Mouse (Mus musculus) midbrain, embryonic 14.5 days (tissue): ENCODE data around the gene Xpo5. TPM values are rescaled to one million over a fixed set of nuclear protein-coding genes. Genes with fewer than 3 reads are reported as not detected.

Source experiments
- ATAC-seq: fragments of 200-750 bp; cut with Nextera tagmentation; 2 replicates; pipeline ENCODE4 v1.8.0; 2017; ENCODE audit warnings: moderate number of reproducible peaks, moderate library complexity; ENCODE audit not compliant: low FRiP score, low TSS enrichment
- DNase-seq: peaks from one replicate; pipeline ENCODE4 v3.0.0-alpha.2; 2015
- H3K27ac ChIP-seq: fragments of 300-500 bp; sonication (generic); replicated peaks from 2 replicates; pipeline ENCODE4 v1.5.1; 2014; ENCODE audit warnings: mild to moderate bottlenecking, low read depth, low read length, moderate library complexity
- H3K27me3 ChIP-seq: fragments of 300-500 bp; sonication (generic); 2 replicates; pipeline ENCODE4 v1.6.1; 2014; ENCODE audit warnings: low read length, control low read depth, mixed read lengths; ENCODE audit not compliant: control insufficient read depth, insufficient read depth
- H3K36me3 ChIP-seq: fragments of 300-500 bp; sonication (generic); 2 replicates; pipeline ENCODE4 v1.6.1; 2014; ENCODE audit warnings: low read length, control low read depth; ENCODE audit not compliant: control insufficient read depth, insufficient read depth
- H3K4me1 ChIP-seq: fragments of 300-500 bp; sonication (generic); 2 replicates; pipeline ENCODE4 v1.6.1; 2014; ENCODE audit warnings: mild to moderate bottlenecking, antibody characterized with exemption, low read length, control low read depth; ENCODE audit not compliant: control insufficient read depth, insufficient read depth
- H3K4me2 ChIP-seq: fragments of 300-500 bp; sonication (generic); 2 replicates; pipeline ENCODE4 v1.6.1; 2014; ENCODE audit warnings: mild to moderate bottlenecking, low read length, moderate library complexity
- H3K4me3 ChIP-seq: fragments of 300-500 bp; sonication (generic); replicated peaks from 2 replicates; pipeline ENCODE4 v1.5.1; 2014; ENCODE audit warnings: low read depth, low read length
- H3K9ac ChIP-seq: fragments of 300-500 bp; sonication (generic); replicated peaks from 2 replicates; pipeline ENCODE4 v1.6.1; 2014; ENCODE audit warnings: mild to moderate bottlenecking, low read length, moderate library complexity
- H3K9me3 ChIP-seq: fragments of 300-500 bp; sonication (generic); 2 replicates; pipeline ENCODE4 v1.6.1; 2016; ENCODE audit warnings: low read length, control low read depth, mixed read lengths; ENCODE audit not compliant: control insufficient read depth
- WGBS: fragments of 180-500 bp; shearing (Covaris S2); extraction: QIAGEN DNeasy Blood & Tissue Kit; methylation state at CpG from one replicate; pipeline ENCODE4 v1.1.7; 2014; 5-methylcytosine and 5-hydroxymethylcytosine counted together
- polyA plus RNA-seq: library from polyadenylated mRNA; unstranded; fragments of >200 nt; fragmentation: Nextera tagmentation; extraction: Ambion mirVana; gene quantifications from 2 replicates; pipeline ENCODE4 v1.2.1, GENCODE M21; 2014

The Xpo5 gene
- polyA plus RNA-seq, 1 experiment from 2014 or later = 54.3 TPM

DNA sequence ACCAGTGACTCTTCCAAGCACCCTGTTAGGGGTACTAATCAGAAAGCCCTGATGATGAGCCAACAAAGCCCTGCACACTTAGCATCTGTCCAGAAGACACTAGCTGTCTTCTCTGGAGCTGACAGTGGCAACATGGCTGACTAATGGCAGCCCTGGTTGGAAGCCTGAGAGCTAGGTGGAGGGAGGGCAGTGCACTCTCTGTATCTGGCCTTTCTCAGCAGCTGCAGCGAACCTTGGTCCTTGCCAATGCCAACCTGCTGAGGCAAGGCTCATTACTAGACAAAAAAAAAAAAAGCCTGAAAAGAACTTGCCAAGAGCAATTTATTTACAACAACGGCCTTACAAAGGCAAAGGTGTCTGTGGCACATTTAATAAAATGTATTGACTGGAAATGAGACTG, 41.0 kb downstream of the Xpo5 start:
- H3K36me3 ChIP-seq = peaks cover 78% of the 10 kb centered on the region
- H3K4me1 ChIP-seq = peaks cover 10% of the 10 kb centered on the region
- no peak overlapping the region for H3K9ac ChIP-seq
- no peak overlapping the region for H3K4me3 ChIP-seq
- H3K4me2 ChIP-seq = no peak overlapping the region
- no peak for DNase-seq
- WGBS = 78% methylated on average over 2 of the region's 2 CpGs
- no peaks in the 10 kb centered on the region for H3K9me3 ChIP-seq
- H3K27me3 ChIP-seq = no peaks in the 10 kb centered on the region
- no peak overlapping the region for H3K27ac ChIP-seq
- no peak for ATAC-seq

DNA sequence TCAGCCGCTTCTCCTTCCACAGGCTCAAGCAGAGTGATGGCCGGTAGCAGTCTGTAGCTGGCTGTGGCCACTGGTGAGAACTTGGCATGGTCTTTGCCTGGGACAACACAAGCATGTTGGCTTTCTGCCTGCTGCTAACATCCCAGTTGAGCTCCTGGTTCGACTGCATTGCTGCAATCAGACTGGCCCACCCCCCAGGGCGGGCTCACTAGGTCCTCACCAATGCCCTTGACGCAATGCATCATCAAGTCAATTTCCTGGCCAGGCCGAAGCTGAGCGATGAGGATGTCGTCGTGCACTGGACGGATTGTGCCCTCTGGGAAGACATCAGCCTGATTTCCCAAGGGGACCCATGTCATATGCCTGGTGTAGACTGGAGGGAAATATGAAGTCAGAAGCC, 42.0 kb downstream of the Xpo5 start:
- 81% methylated on average over 10 of the region's 10 CpGs for WGBS
- Histone ChIP-seq H3K4me2 (no peak overlapping the region), H3K9ac (no peak overlapping the region), H3K9me3 (no peaks in the 10 kb centered on the region), H3K4me1 (peaks cover 16% of the 10 kb centered on the region), H3K27me3 (no peaks in the 10 kb centered on the region), H3K4me3 (no peak overlapping the region), H3K36me3 (peaks cover 75% of the 10 kb centered on the region), H3K27ac (no peak overlapping the region)
- ATAC-seq = no peak
- no peak for DNase-seq

DNA sequence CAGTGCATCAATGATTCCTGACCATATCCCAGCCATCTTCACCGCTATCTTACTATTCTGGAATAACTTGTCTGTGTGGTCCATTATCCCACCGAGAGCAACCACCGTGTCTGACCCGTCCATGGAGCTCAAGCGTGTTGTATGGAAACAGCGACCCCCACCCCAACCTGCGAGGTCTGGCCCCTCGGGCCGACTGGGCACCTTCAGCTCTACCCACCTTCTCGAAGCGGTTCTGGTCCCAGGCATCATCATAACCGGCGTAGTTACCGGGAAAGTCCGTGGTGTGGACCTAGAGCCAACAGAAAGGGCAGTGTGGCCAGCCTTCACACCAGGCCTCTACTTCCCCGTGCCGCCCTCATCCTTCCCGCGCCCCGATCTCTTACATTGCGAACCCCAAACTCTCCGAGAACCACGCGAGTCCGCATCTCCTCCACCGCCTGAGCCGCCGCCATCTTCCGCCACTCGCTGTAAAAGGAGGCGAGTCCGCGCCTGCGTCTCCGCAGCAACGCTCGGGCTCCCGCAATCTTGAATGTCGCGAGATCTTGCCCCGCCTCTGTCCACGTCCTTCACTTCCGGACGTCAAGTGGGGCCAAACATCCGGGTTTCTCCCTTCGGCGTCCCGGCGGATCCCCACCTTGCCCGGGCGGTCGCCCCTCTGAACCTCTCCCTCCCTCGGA, 45.1 kb downstream of the Xpo5 start, which contains the start of the genes Polr1c and Yipf3:
Polr1c (minus strand) TSS at position 543 of the 677 bp plus-strand sequence.
Yipf3 (plus strand) TSS at position 569 of the 677 bp plus-strand sequence.
- no peaks in the 10 kb centered on the region for H3K27me3 ChIP-seq
- H3K27ac ChIP-seq = peak within 1 kb of the TSS; percentile 81
- H3K4me2 ChIP-seq = peak within 1 kb of the TSS; percentile 75
- DNase-seq = peak; percentile 98
- H3K4me3 ChIP-seq = peak within 1 kb of the TSS; percentile 94
- H3K36me3 ChIP-seq = peaks cover 74% of the 10 kb centered on the region
- peak; percentile 91 for ATAC-seq
- peaks cover 16% of the 10 kb centered on the region for H3K4me1 ChIP-seq
- under 1% methylated on average over 53 of the region's 53 CpGs for WGBS
- H3K9me3 ChIP-seq = no peaks in the 10 kb centered on the region
- peak within 1 kb of the TSS; percentile 92 for H3K9ac ChIP-seq

DNA sequence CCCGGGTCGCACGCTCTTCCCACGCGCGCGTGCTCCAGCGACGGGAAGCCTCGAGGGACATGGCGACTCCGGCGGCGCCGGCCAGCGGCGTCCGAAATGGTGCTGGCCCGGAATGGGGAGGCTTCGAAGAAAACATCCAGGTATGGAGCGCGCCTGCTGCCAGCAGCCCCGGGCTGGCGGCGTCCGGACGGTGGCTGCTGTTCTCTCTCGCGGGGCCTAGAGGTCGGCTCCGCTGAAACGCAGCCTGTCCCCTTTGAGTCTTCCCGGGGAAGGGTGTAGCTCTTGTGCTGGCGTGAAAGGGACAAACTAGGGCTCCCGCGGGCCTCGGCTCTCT, 45.6 kb downstream of the Xpo5 start:
- under 1% methylated on average over 37 of the region's 37 CpGs for WGBS
- Histone ChIP-seq H3K36me3 (peaks cover 69% of the 10 kb centered on the region), H3K9ac (peak overlapping the region; percentile 92), H3K4me3 (peak overlapping the region; percentile 94), H3K9me3 (no peaks in the 10 kb centered on the region), H3K27me3 (no peaks in the 10 kb centered on the region), H3K27ac (peak overlapping the region; percentile 81), H3K4me1 (peaks cover 17% of the 10 kb centered on the region), H3K4me2 (peak overlapping the region; percentile 75)
- ATAC-seq = no peak; the same call in 1 of the 2 replicates
- no peak for DNase-seq

DNA sequence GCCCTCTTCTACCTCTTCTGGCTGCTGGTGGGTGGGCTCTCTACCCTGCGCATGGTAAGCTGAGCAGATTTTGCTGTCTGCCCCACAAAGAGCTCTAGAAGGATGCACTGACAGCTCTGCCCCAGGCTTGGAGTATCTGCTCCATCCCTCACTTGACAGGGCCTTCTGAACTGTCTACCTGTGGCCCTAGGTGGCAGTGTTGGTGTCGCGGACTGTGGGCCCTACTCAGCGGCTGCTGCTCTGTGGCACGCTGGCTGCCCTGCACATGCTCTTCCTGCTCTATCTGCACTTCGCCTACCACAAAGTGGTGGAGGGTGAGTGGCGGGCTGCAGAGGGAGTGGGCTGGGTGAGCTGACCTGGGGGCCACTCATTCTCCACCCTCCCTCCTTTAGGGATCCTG, 48.6 kb downstream of the Xpo5 start:
- peaks cover 34% of the 10 kb centered on the region for H3K4me1 ChIP-seq
- no peak overlapping the region for H3K9ac ChIP-seq
- 78% methylated on average over 7 of the region's 7 CpGs for WGBS

DNA sequence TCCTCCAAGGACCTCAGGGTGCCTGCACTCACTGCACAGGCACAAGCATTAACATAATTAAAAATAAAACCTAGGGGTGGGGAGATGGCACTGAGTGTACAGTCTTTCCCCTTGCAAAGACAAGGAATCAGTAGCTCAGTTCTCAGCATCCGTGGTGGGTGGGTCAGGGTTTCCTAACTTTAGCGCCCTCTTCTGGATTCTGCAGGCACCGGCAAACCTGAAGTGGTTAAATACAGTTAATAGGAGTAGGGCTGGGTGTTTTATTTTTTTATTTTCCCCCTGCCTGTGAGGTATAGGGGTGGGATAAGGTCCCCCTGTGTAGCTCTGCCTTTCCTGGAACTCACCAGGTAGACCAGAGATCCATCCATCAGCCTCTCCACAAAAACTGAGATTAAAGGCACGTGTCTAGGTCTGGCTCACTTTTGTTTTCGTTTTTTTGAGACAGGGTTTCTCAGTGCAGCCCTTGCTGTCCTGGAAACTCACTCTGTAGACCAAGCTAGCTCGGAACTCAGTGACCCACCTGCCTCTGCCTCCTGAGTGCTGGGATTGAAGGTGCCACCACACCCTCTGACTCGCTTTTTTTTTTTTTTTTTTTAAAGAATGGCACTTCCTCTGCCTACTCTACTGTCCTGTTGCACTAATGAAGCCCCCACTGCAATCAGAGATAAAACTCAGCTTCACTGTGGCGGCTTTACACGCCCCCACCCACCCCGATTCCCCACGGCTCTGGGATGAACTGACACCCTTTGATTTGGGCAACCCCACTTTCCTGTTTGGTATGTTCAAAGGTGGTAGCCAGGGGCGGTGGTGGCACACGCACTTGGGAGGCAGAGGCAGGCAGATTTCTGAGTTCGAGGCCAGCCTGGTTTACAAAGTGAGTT, 50.2 kb downstream of the Xpo5 start:
- Histone ChIP-seq H3K9me3 (no peaks in the 10 kb centered on the region), H3K9ac (peak overlapping the region; percentile 76; the same call in 1 of the 2 replicates), H3K4me1 (peaks cover 26% of the 10 kb centered on the region), H3K36me3 (peaks cover 39% of the 10 kb centered on the region), H3K27me3 (no peaks in the 10 kb centered on the region), H3K4me2 (peak overlapping the region; percentile 94), H3K27ac (no peak overlapping the region), H3K4me3 (peak overlapping the region; percentile 75)
- WGBS = 56% methylated on average over 14 of the region's 14 CpGs
- ATAC-seq (no peak), DNase-seq (peak; percentile 68)

More for the DNA sequence above, 48.6 kb downstream of the Xpo5 start:
- no peak overlapping the region for H3K4me2 ChIP-seq
- H3K27me3 ChIP-seq = no peaks in the 10 kb centered on the region
- H3K27ac ChIP-seq = no peak overlapping the region
- no peak for ATAC-seq
- H3K4me3 ChIP-seq = no peak overlapping the region
- peaks cover 39% of the 10 kb centered on the region for H3K36me3 ChIP-seq
- no peaks in the 10 kb centered on the region for H3K9me3 ChIP-seq
- DNase-seq = no peak

DNA sequence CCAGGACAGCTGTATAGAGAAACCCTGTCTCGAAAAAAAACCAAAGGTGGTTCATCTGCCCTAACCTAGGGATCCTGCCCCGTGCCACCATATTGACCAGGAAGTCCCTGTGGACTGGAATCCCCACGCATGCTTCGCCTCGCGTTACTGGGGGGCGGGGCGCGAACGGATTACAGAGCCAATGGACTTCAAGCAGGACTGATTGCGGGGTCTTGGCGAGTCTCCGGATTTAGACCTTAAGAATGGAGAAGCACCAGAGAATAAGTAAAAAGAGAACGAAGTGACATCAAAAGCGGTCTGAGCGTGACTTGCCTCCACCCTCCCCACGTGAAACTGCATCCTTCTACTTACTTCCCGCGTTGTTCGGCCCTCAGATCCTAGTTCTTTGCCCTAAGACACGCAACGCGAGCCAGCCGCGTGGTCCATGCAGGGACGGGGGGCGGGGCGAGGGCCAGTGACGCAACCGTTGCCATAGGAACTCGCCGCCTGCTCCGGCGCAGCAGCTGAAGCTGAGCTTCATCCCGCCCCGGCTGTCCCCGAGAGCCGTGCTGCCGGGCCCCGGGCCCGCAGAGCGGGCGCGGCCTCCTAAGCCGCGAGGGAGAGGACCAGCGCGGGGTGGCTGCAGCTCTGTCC, 51.0 kb downstream of the Xpo5 start, which contains the start of gene Lrrc73:
Lrrc73 (plus strand) TSS at position 80 of the 633 bp plus-strand sequence.
- H3K9me3 ChIP-seq = no peaks in the 10 kb centered on the region
- ATAC-seq (peak; percentile 90), DNase-seq (peak; percentile 96)
- WGBS = 2% methylated on average over 48 of the region's 48 CpGs
- H3K4me2 ChIP-seq = peak within 1 kb of the TSS; percentile 94
- peak within 1 kb of the TSS; percentile 76 for H3K9ac ChIP-seq
- peak within 1 kb of the TSS; percentile 75 for H3K4me3 ChIP-seq
- peaks cover 46% of the 10 kb centered on the region for H3K36me3 ChIP-seq
- H3K4me1 ChIP-seq = peaks cover 25% of the 10 kb centered on the region
- no peaks in the 10 kb centered on the region for H3K27me3 ChIP-seq
- H3K27ac ChIP-seq = peak within 1 kb of the TSS; percentile 84

DNA sequence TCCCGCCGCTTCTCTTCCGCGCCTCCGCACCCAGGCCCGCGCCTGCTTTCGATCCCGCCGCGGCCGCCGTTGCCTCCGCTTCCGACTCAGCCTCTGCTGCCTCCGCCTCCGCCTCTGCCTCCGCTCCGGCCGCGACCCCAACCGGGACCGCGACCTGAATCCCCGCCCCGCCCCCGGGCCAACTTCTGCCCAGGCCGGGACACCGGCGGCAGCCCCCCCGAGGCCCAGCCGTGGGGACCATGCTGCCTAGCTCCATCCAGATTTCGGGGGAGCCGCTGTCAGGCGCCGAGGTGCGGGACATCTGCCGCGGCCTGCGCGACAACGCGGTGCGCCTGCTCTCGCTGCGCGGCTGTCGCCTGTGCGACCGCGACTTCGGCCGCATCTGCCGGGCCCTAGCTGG, 51.5 kb downstream of the Xpo5 start:
- Histone ChIP-seq H3K4me2 (peak overlapping the region; percentile 94), H3K4me1 (peaks cover 19% of the 10 kb centered on the region), H3K36me3 (peaks cover 49% of the 10 kb centered on the region), H3K27me3 (no peaks in the 10 kb centered on the region), H3K9ac (peak overlapping the region; percentile 76), H3K4me3 (peak overlapping the region; percentile 75), H3K27ac (peak overlapping the region; percentile 84), H3K9me3 (no peaks in the 10 kb centered on the region)
- under 1% methylated on average over 53 of the region's 54 CpGs for WGBS
- DNase-seq = peak; percentile 63
- ATAC-seq = peak; percentile 49
